Mouse (Mus musculus) cortical plate, adult 2 months (tissue): ENCODE results near the gene Cluap1.

Experiments used
- CTCF ChIP-seq: fragments of 200-500 bp; IDR thresholded peaks from 2 replicates; pipeline ENCODE4 v1.5.1; 2011; ENCODE audit warnings: mild to moderate bottlenecking, control low read depth, low read length; ENCODE audit not compliant: insufficient read depth; ENCODE audit errors: extremely low read depth
- POLR2A ChIP-seq: fragments of 200-500 bp; IDR thresholded peaks from 2 replicates; pipeline ENCODE4 v1.6.1; 2011; ENCODE audit warnings: mild to moderate bottlenecking, low read length, control low read depth; ENCODE audit not compliant: insufficient read depth; ENCODE audit errors: extremely low read depth

GRCm38 (mm10) chr16:3928582-3928981 is 20.0 kb downstream of the Cluap1 start:
- TF ChIP-seq CTCF (no peak), POLR2A (no peak)
